Mouse (Mus musculus): ENCODE results near the gene Fanca. TPM values are rescaled to one million over a fixed set of nuclear protein-coding genes. Genes with fewer than 3 reads are reported as not detected.
"Not testable (repeated sequence)": the region's sequence is repeated elsewhere in the genome, so short reads cannot be mapped to it uniquely, and the experiment has no call there.

Fanca gene
- polyA plus RNA-seq, 1 experiment from 2014 or later = 28.8 TPM

GRCm38 (mm10) chr8:123242107-123242923, 76.1 kb downstream of the Fanca start:
- H3K27ac ChIP-seq = no peak overlapping the region
- no peak overlapping the region for H3K4me2 ChIP-seq
- no peak overlapping the region for H3K4me3 ChIP-seq
- H3K4me1 ChIP-seq = no peaks in the 10 kb centered on the region
- no peak overlapping the region for H3K9ac ChIP-seq
- peaks cover 61% of the 10 kb centered on the region for H3K36me3 ChIP-seq
- no peak for ATAC-seq (ENCODE audit: insufficient number of reproducible peaks, insufficient read depth, low FRiP score, low TSS enrichment, low read depth)
- H3K9me3 ChIP-seq = no peaks in the 10 kb centered on the region
- H3K27me3 ChIP-seq = no peaks in the 10 kb centered on the region
- 89% methylated on average over 7 of the region's 7 CpGs for WGBS

- WGBS = 88% methylated on average over 10 of the region's 10 CpGs
- Histone ChIP-seq H3K4me1 (peaks cover 20% of the 10 kb centered on the region), H3K4me3 (no peak overlapping the region), H3K36me3 (peaks cover 32% of the 10 kb centered on the region), H3K9ac (no peak overlapping the region), H3K27ac (no peak overlapping the region), H3K27me3 (peaks cover 26% of the 10 kb centered on the region), H3K9me3 (no peaks in the 10 kb centered on the region), H3K4me2 (no peak overlapping the region)
- no peak for ATAC-seq (ENCODE audit: insufficient number of reproducible peaks, insufficient read depth, low FRiP score, low TSS enrichment, low read depth)
Measured at GRCm38 (mm10) chr8:123239398-123239797, 79.0 kb downstream of the Fanca start.

GRCm38 (mm10) chr8:123235520-123236497, 82.6 kb downstream of the Fanca start, which contains the start of gene Spata2l:
Spata2l (minus strand) TSS chr8:123236233.
- H3K9me3 ChIP-seq = no peaks in the 10 kb centered on the region
- H3K4me2 ChIP-seq = peak within 1 kb of the TSS; percentile 96
- peak within 1 kb of the TSS; percentile 59 for H3K4me3 ChIP-seq
- peak within 1 kb of the TSS; percentile 73 for H3K9ac ChIP-seq
- peak; percentile 79 for ATAC-seq (ENCODE audit: insufficient number of reproducible peaks, insufficient read depth, low FRiP score, low TSS enrichment, low read depth)
- WGBS = 2% methylated on average over 57 of the region's 57 CpGs
- H3K36me3 ChIP-seq = no peaks in the 10 kb centered on the region
- H3K27me3 ChIP-seq = peaks cover 43% of the 10 kb centered on the region
- H3K27ac ChIP-seq = no peak within 1 kb of the TSS
- H3K4me1 ChIP-seq = peaks cover 23% of the 10 kb centered on the region

GRCm38 (mm10) chr8:123234918-123235519, 83.4 kb downstream of the Fanca start:
- H3K9me3 ChIP-seq = no peaks in the 10 kb centered on the region
- peak overlapping the region; percentile 73 for H3K9ac ChIP-seq
- H3K36me3 ChIP-seq = 0 out of 2 replicates have a peak, but pooled peaks cover 4% of the 10 kb centered on the region
- peaks cover 43% of the 10 kb centered on the region for H3K27me3 ChIP-seq
- ATAC-seq (ENCODE audit: insufficient number of reproducible peaks, insufficient read depth, low FRiP score, low TSS enrichment, low read depth) = no peak
- H3K4me2 ChIP-seq = peak overlapping the region; percentile 96
- H3K4me1 ChIP-seq = peaks cover 23% of the 10 kb centered on the region
- no peak overlapping the region for H3K27ac ChIP-seq
- 33% methylated on average over 13 of the region's 13 CpGs for WGBS
- peak overlapping the region; percentile 59 for H3K4me3 ChIP-seq

GRCm38 (mm10) chr8:123233760-123234159, 84.6 kb downstream of the Fanca start:
- 74% methylated on average over 11 of the region's 11 CpGs for WGBS
- Histone ChIP-seq H3K27me3 (peaks cover 43% of the 10 kb centered on the region), H3K4me3 (no peak overlapping the region), H3K4me2 (no peak overlapping the region), H3K9me3 (no peaks in the 10 kb centered on the region), H3K9ac (no peak overlapping the region), H3K4me1 (peaks cover 23% of the 10 kb centered on the region), H3K36me3 (peaks cover 15% of the 10 kb centered on the region), H3K27ac (no peak overlapping the region)
- no peak for ATAC-seq (ENCODE audit: insufficient number of reproducible peaks, insufficient read depth, low FRiP score, low TSS enrichment, low read depth)

- Histone ChIP-seq H3K4me1 (peaks cover 23% of the 10 kb centered on the region), H3K9ac (0 out of 2 replicates have a peak overlapping the region, but pooled peaks have one; percentile 21), H3K4me3 (no peak overlapping the region), H3K4me2 (no peak overlapping the region), H3K27me3 (peaks cover 43% of the 10 kb centered on the region), H3K27ac (no peak overlapping the region), H3K36me3 (peaks cover 20% of the 10 kb centered on the region), H3K9me3 (no peaks in the 10 kb centered on the region)
- no peak for ATAC-seq (ENCODE audit: insufficient number of reproducible peaks, insufficient read depth, low FRiP score, low TSS enrichment, low read depth)
- 58% methylated on average over 13 of the region's 13 CpGs for WGBS
Measured at GRCm38 (mm10) chr8:123233300-123233699, 85.1 kb downstream of the Fanca start.

- Histone ChIP-seq H3K9ac (no peak overlapping the region), H3K4me3 (no peak overlapping the region), H3K9me3 (no peaks in the 10 kb centered on the region), H3K4me1 (peaks cover 23% of the 10 kb centered on the region), H3K27me3 (peaks cover 43% of the 10 kb centered on the region), H3K27ac (no peak overlapping the region), H3K4me2 (no peak overlapping the region), H3K36me3 (peaks cover 27% of the 10 kb centered on the region)
- ATAC-seq (ENCODE audit: insufficient number of reproducible peaks, insufficient read depth, low FRiP score, low TSS enrichment, low read depth) = no peak
- WGBS = 44% methylated on average over 7 of the region's 7 CpGs
Measured at GRCm38 (mm10) chr8:123232553-123232952, 85.8 kb downstream of the Fanca start.

- Histone ChIP-seq H3K9ac (no peak overlapping the region), H3K4me3 (no peak overlapping the region), H3K4me2 (no peak overlapping the region), H3K4me1 (peaks cover 23% of the 10 kb centered on the region), H3K36me3 (peaks cover 36% of the 10 kb centered on the region), H3K27ac (no peak overlapping the region), H3K9me3 (no peaks in the 10 kb centered on the region), H3K27me3 (peaks cover 40% of the 10 kb centered on the region)
- 64% methylated on average over 5 of the region's 5 CpGs for WGBS
- ATAC-seq (ENCODE audit: insufficient number of reproducible peaks, insufficient read depth, low FRiP score, low TSS enrichment, low read depth) = no peak
Measured at GRCm38 (mm10) chr8:123231742-123232141, 86.6 kb downstream of the Fanca start.

- not testable (repeated sequence) for H3K9ac ChIP-seq
- WGBS = 86% methylated on average over 11 of the region's 11 CpGs
Measured at GRCm38 (mm10) chr8:123230326-123230725, 88.0 kb downstream of the Fanca start.

GRCm38 (mm10) chr8:123228416-123228815, 90.0 kb downstream of the Fanca start:
- no peak overlapping the region for H3K9ac ChIP-seq
- no peak overlapping the region for H3K4me3 ChIP-seq
- H3K4me2 ChIP-seq = no peak overlapping the region
- peaks cover 8% of the 10 kb centered on the region for H3K27me3 ChIP-seq
- H3K4me1 ChIP-seq = peaks cover 17% of the 10 kb centered on the region
- 90% methylated on average over 1 of the region's 1 CpGs for WGBS
- H3K9me3 ChIP-seq = no peaks in the 10 kb centered on the region
- H3K36me3 ChIP-seq = peaks cover 37% of the 10 kb centered on the region
- no peak for ATAC-seq (ENCODE audit: insufficient number of reproducible peaks, insufficient read depth, low FRiP score, low TSS enrichment, low read depth)
- H3K27ac ChIP-seq = no peak overlapping the region

More at GRCm38 (mm10) chr8:123230326-123230725, 88.0 kb downstream of the Fanca start:
- H3K9me3 ChIP-seq; H3K4me2 ChIP-seq; ATAC-seq (ENCODE audit: insufficient number of reproducible peaks, insufficient read depth, low FRiP score, low TSS enrichment, low read depth); H3K27ac ChIP-seq; H3K4me3 ChIP-seq: not testable (repeated sequence)
- H3K4me1 ChIP-seq = peaks cover 20% of the 10 kb centered on the region
- H3K36me3 ChIP-seq = peaks cover 37% of the 10 kb centered on the region
- peaks cover 27% of the 10 kb centered on the region for H3K27me3 ChIP-seq

Data from embryonic facial prominence, embryonic 13.5 days (tissue).